23 mouse cellular contexts compared by ENCODE assay signal in the genomic region with DNA sequence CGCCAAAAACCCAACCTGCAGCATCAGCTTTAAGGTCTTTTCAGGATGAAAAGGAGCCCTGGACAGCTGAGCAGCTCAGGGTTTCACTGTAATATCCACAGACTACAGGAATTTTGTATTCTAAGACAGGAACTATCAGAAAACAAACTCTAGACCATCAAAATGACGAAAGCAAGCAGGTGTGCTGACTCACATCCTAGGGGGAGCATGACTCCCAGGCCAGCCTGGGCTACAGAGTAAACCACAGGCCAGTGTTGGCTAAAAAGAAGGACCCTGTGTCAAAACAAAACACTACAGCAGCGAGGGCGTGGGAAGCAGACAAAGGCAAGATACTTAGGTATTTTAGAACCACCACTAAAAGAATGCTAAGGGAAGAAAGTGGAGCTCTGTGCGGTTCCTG. TPM values are rescaled to one million over a fixed set of nuclear protein-coding genes. Genes with fewer than 3 reads are reported as not detected.
DNase-seq lines count a peak whose midpoint lies in the region; ATAC-seq and TF ChIP-seq lines count a peak whose summit lies in the region.
"Had no signal": no experiment of that assay in that cellular context is flagged by ENCODE, and none has a peak within 500 bp of the region (broad histone marks: within the 10 kb centered on the region; RNA-seq: fewer than 3 reads in every experiment).

No protein-coding gene starts in this region.

- no peak for DNase-seq in forebrain, embryonic 10.5 days (ENCODE audit: extremely low spot score, low spot score)
- DNase-seq in forebrain, postnatal 0 days = no peak
- DNase-seq in midbrain, embryonic 10.5 days (ENCODE audit: low spot score) = peak; percentile 6
- DNase-seq in midbrain, postnatal 0 days (ENCODE audit: low spot score) = no peak
- DNase-seq in layer of hippocampus, adult 9-11 months = no peak
- no peak for DNase-seq in embryo, embryonic 11 days
- DNase-seq: adrenal gland, adult 2 months; adrenal gland, postnatal 25 days; cerebellum, adult 18-20 months; cerebellum, adult 9-11 months; gastrocnemius, adult 2 months; gastrocnemius, postnatal 36 days; heart, adult 18-20 months; heart, postnatal 14 days; kidney, adult 11 months had no signal

- no peak for TF ChIP-seq CTCF in forebrain, postnatal 0 days (IDR thresholded peaks at IDR 0.05; ENCODE audit: low read depth)
- no peak for TF ChIP-seq CTCF in midbrain, postnatal 0 days (IDR thresholded peaks at IDR 0.05)

- peaks cover 47% of the 10 kb centered on the region for H3K4me1 ChIP-seq in forebrain, embryonic 10.5 days
- H3K4me1 ChIP-seq in forebrain, postnatal 0 days (ENCODE audit: insufficient read depth) = 0 out of 2 replicates have a peak, but pooled peaks cover 7% of the 10 kb centered on the region
- H3K4me1 ChIP-seq in midbrain, embryonic 10.5 days = peaks cover 43% of the 10 kb centered on the region
- 0 out of 2 replicates have a peak, but pooled peaks cover 8% of the 10 kb centered on the region for H3K4me1 ChIP-seq in midbrain, postnatal 0 days (ENCODE audit: insufficient read depth, low read length)
- peaks cover 51% of the 10 kb centered on the region for H3K4me1 ChIP-seq in forebrain, embryonic 15.5 days

- H3K9me3 ChIP-seq in forebrain, embryonic 10.5 days = no peaks in the 10 kb centered on the region
- no peaks in the 10 kb centered on the region for H3K9me3 ChIP-seq in forebrain, postnatal 0 days (ENCODE audit: low read length)
- no peaks in the 10 kb centered on the region for H3K9me3 ChIP-seq in midbrain, embryonic 10.5 days (replicated peaks)
- H3K9me3 ChIP-seq in midbrain, postnatal 0 days (ENCODE audit: low read length) = no peaks in the 10 kb centered on the region
- no peaks in the 10 kb centered on the region for H3K9me3 ChIP-seq in forebrain, embryonic 15.5 days
- H3K9me3 ChIP-seq: embryonic facial prominence, embryonic 15.5 days; heart, embryonic 15.5 days; hindbrain, embryonic 13.5 days had no signal

- no peaks in the 10 kb centered on the region for H3K27me3 ChIP-seq in forebrain, embryonic 10.5 days (ENCODE audit: poor library complexity, severe bottlenecking)
- no peaks in the 10 kb centered on the region for H3K27me3 ChIP-seq in forebrain, postnatal 0 days (ENCODE audit: insufficient read depth, low read length)
- no peaks in the 10 kb centered on the region for H3K27me3 ChIP-seq in midbrain, embryonic 10.5 days (ENCODE audit: low read depth, poor library complexity, severe bottlenecking)
- no peaks in the 10 kb centered on the region for H3K27me3 ChIP-seq in midbrain, postnatal 0 days (ENCODE audit: insufficient read depth, low read length)
- H3K27me3 ChIP-seq in forebrain, embryonic 15.5 days = no peaks in the 10 kb centered on the region
- H3K27me3 ChIP-seq: CH12.LX; embryonic facial prominence, embryonic 15.5 days; heart, embryonic 15.5 days; hindbrain, embryonic 13.5 days had no signal

- ATAC-seq in forebrain, postnatal 0 days = no peak
- ATAC-seq in midbrain, postnatal 0 days (ENCODE audit: low FRiP score) = no peak
- no peak for ATAC-seq in forebrain, embryonic 15.5 days (replicated peaks)
- ATAC-seq: hindbrain, postnatal 0 days had no signal

- peak overlapping the region; percentile 66; the same call in 1 of the 2 replicates for H3K27ac ChIP-seq in forebrain, embryonic 10.5 days
- H3K27ac ChIP-seq in forebrain, postnatal 0 days (ENCODE audit: low read depth, low read length) = no peak overlapping the region
- H3K27ac ChIP-seq in midbrain, embryonic 10.5 days (replicated peaks) = no peak overlapping the region
- H3K27ac ChIP-seq in midbrain, postnatal 0 days (ENCODE audit: low read depth, low read length) = no peak overlapping the region
- H3K27ac ChIP-seq in forebrain, embryonic 15.5 days (replicated peaks) = peak overlapping the region; percentile 36; the same call in 1 of the 2 replicates
- H3K27ac ChIP-seq: embryonic facial prominence, embryonic 15.5 days; gastrocnemius, adult 2 months; heart, embryonic 15.5 days; hindbrain, embryonic 13.5 days; hindbrain, postnatal 0 days had no signal

- WGBS in forebrain, embryonic 10.5 days = 93% methylated on average over 5 of the region's 5 CpGs
- WGBS in forebrain, postnatal 0 days = 84% methylated on average over 5 of the region's 5 CpGs
- WGBS in midbrain, embryonic 10.5 days = 92% methylated on average over 5 of the region's 5 CpGs
- 96% methylated on average over 5 of the region's 5 CpGs for WGBS in midbrain, postnatal 0 days
- 84% methylated on average over 5 of the region's 5 CpGs for WGBS in forebrain, embryonic 15.5 days

- no peak overlapping the region for H3K4me2 ChIP-seq in forebrain, postnatal 0 days (ENCODE audit: low read depth)
- no peak overlapping the region for H3K4me2 ChIP-seq in midbrain, postnatal 0 days (ENCODE audit: low read depth, low read length, poor library complexity, severe bottlenecking)
- H3K4me2 ChIP-seq in forebrain, embryonic 15.5 days (replicated peaks) = no peak overlapping the region
- H3K4me2 ChIP-seq: embryonic facial prominence, embryonic 15.5 days; heart, embryonic 11.5 days; heart, embryonic 15.5 days; hindbrain, embryonic 13.5 days had no signal

- H3K9ac ChIP-seq in forebrain, postnatal 0 days = no peak overlapping the region
- no peak overlapping the region for H3K9ac ChIP-seq in midbrain, postnatal 0 days (replicated peaks; ENCODE audit: low read length, poor library complexity, severe bottlenecking)
- H3K9ac ChIP-seq in forebrain, embryonic 15.5 days (replicated peaks) = no peak overlapping the region
- H3K9ac ChIP-seq: embryonic facial prominence, embryonic 15.5 days; heart, embryonic 15.5 days; hindbrain, embryonic 13.5 days had no signal

- peaks cover 17% of the 10 kb centered on the region for H3K36me3 ChIP-seq in forebrain, embryonic 10.5 days (replicated peaks)
- H3K36me3 ChIP-seq in forebrain, postnatal 0 days (ENCODE audit: insufficient read depth) = no peaks in the 10 kb centered on the region
- H3K36me3 ChIP-seq in midbrain, embryonic 10.5 days = peaks cover 13% of the 10 kb centered on the region
- H3K36me3 ChIP-seq in midbrain, postnatal 0 days (ENCODE audit: insufficient read depth, low read length) = no peaks in the 10 kb centered on the region
- no peaks in the 10 kb centered on the region for H3K36me3 ChIP-seq in forebrain, embryonic 15.5 days
- H3K36me3 ChIP-seq: embryonic facial prominence, embryonic 15.5 days; heart, embryonic 15.5 days; hindbrain, embryonic 13.5 days had no signal

- H3K4me3 ChIP-seq in forebrain, embryonic 10.5 days = no peak overlapping the region
- no peak overlapping the region for H3K4me3 ChIP-seq in forebrain, postnatal 0 days (ENCODE audit: low read depth, low read length)
- H3K4me3 ChIP-seq in midbrain, embryonic 10.5 days = no peak overlapping the region
- H3K4me3 ChIP-seq in midbrain, postnatal 0 days (ENCODE audit: low read depth, low read length) = no peak overlapping the region
- no peak overlapping the region for H3K4me3 ChIP-seq in forebrain, embryonic 15.5 days
- H3K4me3 ChIP-seq: embryonic facial prominence, embryonic 15.5 days; erythroblast, embryonic 14.5 days; gastrocnemius, adult 2 months; heart, embryonic 15.5 days; hindbrain, embryonic 13.5 days had no signal

RNA-seq across cellular contexts. Expression of a gene that starts 23.1 kb away (rescaled TPM):
- 24.3 and 27.9 TPM in 2 replicates for polyA plus RNA-seq in forebrain, embryonic 10.5 days (2016; fragmentation: Nextera tagmentation; extraction: Ambion mirVana)
- total RNA-seq in forebrain, postnatal 0 days (2014; rRNA removed) = 94.7 and 99.1 TPM in 2 replicates
- 18.2 and 24.9 TPM in 2 replicates for polyA plus RNA-seq in forebrain, postnatal 0 days (2015; fragmentation: Nextera tagmentation; extraction: Ambion mirVana)
- 28.3 and 40.4 TPM in 2 replicates for polyA plus RNA-seq in midbrain, embryonic 10.5 days (2016; fragmentation: Nextera tagmentation; extraction: Ambion mirVana)
- 81.8 and 108 TPM in 2 replicates for total RNA-seq in midbrain, postnatal 0 days (2014; rRNA removed)
- polyA plus RNA-seq in midbrain, postnatal 0 days (2015; fragmentation: Nextera tagmentation; extraction: Ambion mirVana) = 24.2 and 31.6 TPM in 2 replicates
- polyA plus RNA-seq in forebrain, embryonic 15.5 days (2015; fragmentation: Nextera tagmentation; extraction: Ambion mirVana) = 41.5 and 42.3 TPM in 2 replicates

Comparison
In these comparisons a context has a peak if more than half of its experiments do, and no peak if none do; other contexts are left out.
1. H3K27ac ChIP-seq: peak in forebrain, embryonic 10.5 days (single experiment) and forebrain, embryonic 15.5 days (single experiment); none in forebrain, postnatal 0 days (single experiment), midbrain, embryonic 10.5 days (single experiment) and midbrain, postnatal 0 days (single experiment).